Mouse (Mus musculus) erythroblast, adult 5-6 weeks (primary cell): Measurements from ENCODE around the gene Ivns1abp. TPM values are rescaled to one million over a fixed set of nuclear protein-coding genes. Genes with fewer than 3 reads are reported as not detected.
"Not testable (repeated sequence)": the region's sequence is repeated elsewhere in the genome, so short reads cannot be mapped to it uniquely, and the experiment has no call there.

Experiments used
- ATAC-seq: replicated peaks from 2 replicates; pipeline ENCODE4 v1.8.0; 2016; ENCODE audit warnings: moderate number of reproducible peaks, mild to moderate bottlenecking, moderate TSS enrichment, inconsistent platforms; ENCODE audit not compliant: poor library complexity, low FRiP score, severe bottlenecking
- total RNA-seq, 2 experiments: library from RNA; stranded (forward) in 1 of 2; stranded (reverse) in 1 of 2; fragments of 150-400 nt in 1 of 2; fragments of 200-764, 138-1000 nt in 1 of 2; gene quantifications; 2 replicates each; pipeline versions ENCODE4 v1.2.3 to v1.2.4; 2015 to 2017; ENCODE audit warnings: low replicate concordance in 2 of 2

Ivns1abp gene
- total RNA-seq, 2 experiments from 2014 or later = 48.8 to 49.8 TPM

- no peak for ATAC-seq
These were observed 5.3 kb upstream of the Ivns1abp start for GRCm38 (mm10) chr1:151338941-151339340.

GRCm38 (mm10) chr1:151341321-151342044, 2.8 kb upstream of the Ivns1abp start:
- no peak for ATAC-seq

- no peak for ATAC-seq
These were observed 2.0 kb upstream of the Ivns1abp start for GRCm38 (mm10) chr1:151342311-151342710.

DNA sequence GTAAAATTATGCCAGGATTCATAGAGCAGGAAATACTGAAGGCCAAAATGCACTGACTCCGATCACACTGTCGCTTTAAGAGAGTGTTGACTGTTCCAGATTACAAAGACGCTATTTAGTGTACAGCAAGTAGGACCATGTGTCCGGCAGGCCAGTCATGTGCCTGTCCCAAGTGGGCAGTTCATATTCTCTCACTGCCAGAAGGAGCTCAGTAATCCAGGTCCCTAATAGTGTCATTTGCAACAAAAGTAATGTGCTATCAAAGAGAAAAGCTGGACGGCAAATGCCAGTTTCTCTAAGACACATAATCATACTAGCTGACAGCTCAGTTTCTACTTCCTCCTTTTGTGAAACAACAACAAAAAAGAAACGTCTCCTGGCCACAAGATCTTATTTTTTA, 1.3 kb upstream of the Ivns1abp start:
- no peak for ATAC-seq

DNA sequence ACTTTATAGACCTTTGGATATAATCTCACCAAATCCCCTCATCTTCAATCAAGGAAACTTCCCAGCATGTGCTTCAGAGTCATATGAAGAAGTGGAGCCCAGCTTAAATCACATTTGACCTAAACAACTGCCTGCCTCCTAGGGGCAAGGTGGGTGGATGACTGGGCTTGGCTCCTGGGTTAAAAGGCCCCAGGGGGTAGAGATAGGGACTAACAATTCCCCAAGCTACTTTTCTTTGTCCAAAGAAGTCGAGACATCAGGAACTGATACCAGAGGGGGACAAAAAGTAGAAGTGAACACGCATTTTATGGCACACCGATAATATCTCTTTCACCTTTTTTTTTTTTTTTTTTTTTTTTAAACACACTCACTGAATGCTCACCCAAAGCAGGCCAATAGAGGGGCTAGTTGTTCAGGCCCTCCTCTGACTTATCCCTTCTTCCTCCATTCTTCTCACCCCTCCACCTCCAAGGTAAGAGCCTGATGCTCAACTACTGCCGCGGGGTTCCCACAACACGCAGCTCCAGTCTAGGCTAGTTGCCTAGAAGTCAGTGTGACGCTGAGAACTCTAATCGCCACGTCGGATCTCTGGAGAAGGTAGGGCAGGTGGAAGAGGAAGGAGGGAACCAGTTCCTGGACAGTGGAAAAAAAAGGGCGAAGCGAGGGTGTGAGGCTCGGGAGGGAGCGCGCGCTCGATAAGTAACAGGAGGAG, 550 bp upstream of the Ivns1abp start:
- ATAC-seq = no peak

DNA sequence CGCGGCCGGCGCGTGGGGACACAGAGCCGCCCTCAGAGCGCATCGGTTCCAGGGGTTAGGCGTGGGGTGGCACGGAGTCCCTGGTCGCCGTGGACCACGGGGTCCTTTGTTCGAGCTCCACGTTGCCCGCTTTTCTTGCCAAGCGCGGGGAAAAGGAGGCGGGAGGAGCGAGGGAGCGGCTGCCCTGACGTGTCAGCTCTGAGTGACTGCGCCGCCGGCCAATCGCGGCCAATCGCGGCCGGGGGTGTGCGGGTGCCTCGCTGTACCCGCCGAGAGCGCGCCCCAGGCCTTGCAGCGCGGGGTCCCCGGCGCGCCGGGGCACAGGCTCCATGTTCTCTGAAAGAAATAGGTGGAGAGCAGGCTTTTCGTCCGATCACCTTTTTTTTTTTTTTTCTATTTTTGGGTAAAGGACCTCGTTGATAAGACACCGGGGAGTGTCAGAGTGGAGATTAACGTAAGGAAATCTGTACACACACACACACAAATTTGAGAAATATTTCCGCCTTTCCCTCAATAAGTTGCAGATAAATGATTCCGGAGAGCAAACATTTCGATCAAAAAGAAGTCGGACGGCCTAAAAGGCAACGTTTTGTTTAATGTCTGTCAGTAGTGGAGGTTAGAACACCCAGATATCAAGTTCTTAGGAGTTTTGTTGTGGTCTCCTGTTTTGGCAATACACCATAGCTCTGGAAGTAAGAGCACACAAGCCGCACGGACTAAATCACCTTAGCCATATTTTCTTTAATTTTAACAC, 1.0 kb downstream of the Ivns1abp start:
- ATAC-seq = peak; percentile 75

DNA sequence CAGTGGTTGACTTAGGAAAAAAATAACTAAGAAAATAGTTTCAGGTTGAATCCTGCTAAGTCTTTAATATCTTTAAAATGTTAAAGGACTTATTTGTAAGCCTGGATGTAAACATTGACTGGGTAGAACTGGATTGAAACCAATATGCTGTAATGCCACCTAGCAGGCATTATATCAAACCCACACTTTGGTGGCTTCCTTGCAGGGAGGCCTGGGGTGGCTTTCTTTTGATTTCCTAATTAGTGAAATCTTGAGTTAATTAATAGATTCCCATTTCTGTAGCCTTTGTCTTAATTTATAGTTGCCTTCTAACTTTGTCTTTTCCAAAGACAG, 1.6 kb downstream of the Ivns1abp start:
- no peak for ATAC-seq

- ATAC-seq = peak; percentile 28
These were observed 2.4 kb downstream of the Ivns1abp start for GRCm38 (mm10) chr1:151346681-151347127.

- ATAC-seq = not testable (repeated sequence)
These were observed 4.0 kb downstream of the Ivns1abp start for GRCm38 (mm10) chr1:151348293-151348692.

GRCm38 (mm10) chr1:151352911-151353310, 8.6 kb downstream of the Ivns1abp start:
- ATAC-seq = peak; percentile 57; the same call in 1 of the 2 replicates

DNA sequence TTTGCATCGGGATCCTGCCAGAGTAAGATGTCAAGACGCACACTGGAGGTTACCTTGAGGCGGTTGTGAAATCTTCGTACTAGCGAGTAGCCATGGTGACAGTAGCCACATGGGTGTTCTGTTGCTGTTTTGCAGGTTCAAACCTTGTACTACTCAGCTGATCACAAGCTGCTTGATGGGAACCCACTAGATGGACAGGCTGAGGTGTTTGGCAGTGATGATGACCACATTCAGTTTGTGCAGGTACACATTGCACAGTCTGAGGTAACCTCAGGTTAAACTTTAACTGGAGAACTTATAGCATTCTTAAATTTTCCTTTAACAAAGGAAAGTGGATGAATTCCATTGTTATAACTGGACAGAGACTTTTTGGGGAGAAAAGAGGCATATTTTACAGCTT, 11.7 kb downstream of the Ivns1abp start:
- no peak for ATAC-seq

- no peak for ATAC-seq
These were observed 15.1 kb downstream of the Ivns1abp start for GRCm38 (mm10) chr1:151359374-151359773.

GRCm38 (mm10) chr1:151366944-151367605, 22.8 kb downstream of the Ivns1abp start:
- no peak for ATAC-seq

- ATAC-seq = no peak
These were observed 23.5 kb downstream of the Ivns1abp start for GRCm38 (mm10) chr1:151367721-151368324.

- ATAC-seq = no peak
These were observed 24.2 kb downstream of the Ivns1abp start for GRCm38 (mm10) chr1:151368444-151368843.

GRCm38 (mm10) chr1:151370573-151370972, 26.3 kb downstream of the Ivns1abp start:
- no peak for ATAC-seq

- no peak for ATAC-seq
These were observed 27.3 kb downstream of the Ivns1abp start for GRCm38 (mm10) chr1:151371543-151371942.

DNA sequence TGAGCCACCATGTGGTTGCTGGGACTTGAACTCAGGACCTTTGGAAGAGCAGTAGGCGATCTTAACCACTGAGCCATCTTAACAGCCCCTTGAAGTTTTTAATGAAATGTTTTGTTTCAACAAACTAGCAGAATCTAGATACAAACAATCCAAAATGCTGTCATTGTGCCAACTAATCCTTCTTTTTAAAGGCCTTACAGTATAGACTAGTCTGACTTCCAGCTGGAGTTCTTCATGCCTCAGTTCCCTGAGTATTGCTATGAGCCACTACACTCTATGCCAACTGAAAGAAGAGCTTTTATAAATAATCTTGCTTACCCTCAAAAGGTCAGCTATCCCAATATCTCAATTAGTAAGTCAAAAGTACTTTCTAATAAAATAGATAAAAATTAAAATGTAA, 28.5 kb downstream of the Ivns1abp start:
- ATAC-seq = no peak

DNA sequence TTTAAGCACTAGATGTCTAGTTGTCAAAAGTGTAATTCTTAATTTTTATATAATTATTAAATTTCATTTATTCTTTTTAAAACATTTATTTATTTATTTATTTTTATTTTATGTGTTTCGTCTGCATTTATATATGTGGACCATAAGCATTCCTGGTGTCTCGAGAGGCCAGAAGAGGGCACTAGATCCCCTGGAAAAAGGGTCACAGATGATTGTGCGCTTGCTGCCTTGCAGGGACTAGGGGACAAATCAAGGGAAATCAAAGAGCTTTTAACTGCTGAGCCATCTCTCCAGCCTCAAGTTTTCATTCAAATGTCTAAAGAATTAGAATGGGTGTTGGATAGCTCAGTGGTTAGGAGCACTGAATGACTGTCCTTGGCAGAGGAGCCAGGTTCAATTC, 33.1 kb downstream of the Ivns1abp start:
- ATAC-seq = 0 out of 2 replicates have a peak, but pooled peaks have one; percentile 37

DNA sequence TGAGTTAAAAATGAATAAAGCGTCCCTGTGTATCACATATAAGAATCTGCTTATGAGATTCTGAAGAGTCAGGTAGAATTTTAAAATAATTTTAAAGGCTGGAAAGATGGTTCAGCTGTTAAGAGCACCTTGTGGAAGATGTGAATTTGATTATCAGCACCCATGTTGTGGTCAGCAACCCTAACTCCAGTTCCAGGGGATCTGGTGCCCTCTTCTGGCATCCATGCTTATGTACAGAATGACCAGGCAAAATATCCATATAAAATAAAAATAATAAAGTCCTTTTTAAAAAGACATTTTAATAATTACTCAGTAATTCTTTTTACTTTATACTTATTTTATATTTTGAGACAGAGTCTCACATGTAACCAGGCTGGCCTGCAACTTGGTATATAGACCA, 45.8 kb downstream of the Ivns1abp start:
- ATAC-seq = no peak
